Mouse (Mus musculus) Muller cell, postnatal 12 days (primary cell): ENCODE results near the gene Efcab14.

Experiments used
- DNase-seq: peaks from one replicate; pipeline ENCODE4 v3.0.0-alpha.2; 2015; ENCODE audit errors: inconsistent ontology term

Efcab14 gene

DNA sequence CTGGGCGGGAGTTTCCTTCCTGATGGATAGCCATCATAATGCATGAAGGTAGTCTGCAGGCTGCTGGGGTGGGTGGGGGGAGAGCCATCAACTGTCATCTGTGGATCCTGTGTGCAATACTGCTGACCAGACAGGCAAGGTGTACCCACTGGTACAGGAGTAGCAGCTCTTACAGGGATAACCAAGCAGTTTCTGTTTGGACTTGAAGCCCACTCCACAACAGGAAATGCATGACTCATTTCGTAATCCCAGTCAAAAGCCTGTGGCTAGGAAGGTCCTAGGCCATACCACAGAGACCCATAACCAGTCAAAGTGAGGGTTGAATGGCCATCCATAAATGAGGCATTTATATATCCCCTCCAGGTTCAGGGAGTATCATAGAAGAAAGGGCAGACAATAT lies 40.1 kb downstream of the Efcab14 start:
- DNase-seq = no peak

DNA sequence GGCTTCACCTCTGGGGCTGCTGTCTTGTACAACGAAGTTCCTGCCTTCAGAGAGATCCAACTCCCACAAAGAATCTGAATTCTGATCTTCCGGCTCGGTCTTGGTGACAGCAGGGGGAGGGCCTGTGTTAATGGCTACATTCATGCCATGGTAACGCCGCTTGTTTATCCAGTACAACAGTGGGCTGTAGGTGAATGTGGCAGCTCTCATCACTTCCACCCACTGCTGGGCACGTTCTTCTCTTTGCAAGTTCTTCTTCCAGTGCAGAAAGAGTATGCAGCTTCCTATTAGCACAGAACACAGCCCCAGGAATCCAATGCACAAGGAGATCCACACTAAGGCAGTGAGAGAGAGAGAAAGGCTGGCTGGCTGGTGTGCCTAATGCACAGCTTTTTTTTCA lies 42.7 kb downstream of the Efcab14 start:
- DNase-seq = no peak

DNA sequence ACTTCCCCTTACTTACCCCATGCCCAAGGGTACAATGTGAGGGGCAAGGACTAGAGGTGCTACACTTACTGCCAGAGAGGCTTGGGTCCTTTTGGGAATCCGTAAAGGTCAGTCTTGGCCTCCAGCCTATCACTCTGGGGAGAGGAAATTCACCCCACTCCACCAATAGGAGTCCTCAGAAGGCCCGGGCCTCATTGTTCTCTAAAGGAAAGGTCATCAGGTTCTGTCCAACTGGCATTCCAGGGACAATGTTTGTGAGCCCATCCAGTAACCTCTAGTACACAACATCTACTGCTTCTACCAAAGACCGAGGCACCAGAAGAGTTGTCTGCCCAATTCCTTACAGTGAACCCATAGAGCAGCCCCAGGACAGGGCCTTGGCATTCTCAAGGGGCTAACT lies 43.4 kb downstream of the Efcab14 start, which contains the start of gene Tex38:
Tex38 (minus strand) TSS at position 101 of the 400 bp plus-strand sequence.
- DNase-seq = no peak

DNA sequence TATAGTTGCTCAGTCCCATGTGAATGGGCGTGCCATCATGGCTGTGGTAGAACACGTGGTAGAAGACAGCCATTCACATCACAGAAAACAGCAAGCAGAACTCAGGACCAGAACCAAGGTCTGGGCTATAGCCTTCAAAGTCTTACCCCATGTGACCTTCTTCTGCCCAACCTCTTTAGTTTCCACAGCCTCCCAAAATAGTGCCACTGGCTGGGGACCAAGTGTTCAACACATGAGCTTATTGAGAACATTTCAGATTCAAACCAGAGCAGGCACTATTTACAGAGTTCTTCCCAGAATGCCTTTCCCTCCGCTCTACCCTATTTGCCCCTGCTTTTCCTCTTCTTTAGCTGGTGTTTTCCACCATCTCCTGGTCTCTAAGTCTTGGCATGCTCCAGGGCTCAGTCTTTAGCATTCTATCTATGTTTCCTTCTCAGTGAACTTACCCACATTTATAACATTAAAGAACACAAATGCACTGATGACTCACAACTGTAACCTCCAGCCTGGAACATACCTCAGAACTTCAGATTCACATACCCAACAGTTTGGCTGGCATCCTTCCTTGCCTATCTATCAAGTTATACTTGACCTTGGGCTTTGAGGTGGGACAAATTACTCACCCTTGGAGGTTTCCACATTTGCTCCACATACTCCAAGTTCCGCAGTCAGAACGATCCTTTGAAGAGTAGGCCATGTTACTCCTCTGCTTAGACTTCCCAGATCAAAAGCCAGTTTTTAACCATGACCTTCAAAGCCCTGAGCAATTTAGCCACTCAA lies 44.7 kb downstream of the Efcab14 start:
- no peak for DNase-seq

DNA sequence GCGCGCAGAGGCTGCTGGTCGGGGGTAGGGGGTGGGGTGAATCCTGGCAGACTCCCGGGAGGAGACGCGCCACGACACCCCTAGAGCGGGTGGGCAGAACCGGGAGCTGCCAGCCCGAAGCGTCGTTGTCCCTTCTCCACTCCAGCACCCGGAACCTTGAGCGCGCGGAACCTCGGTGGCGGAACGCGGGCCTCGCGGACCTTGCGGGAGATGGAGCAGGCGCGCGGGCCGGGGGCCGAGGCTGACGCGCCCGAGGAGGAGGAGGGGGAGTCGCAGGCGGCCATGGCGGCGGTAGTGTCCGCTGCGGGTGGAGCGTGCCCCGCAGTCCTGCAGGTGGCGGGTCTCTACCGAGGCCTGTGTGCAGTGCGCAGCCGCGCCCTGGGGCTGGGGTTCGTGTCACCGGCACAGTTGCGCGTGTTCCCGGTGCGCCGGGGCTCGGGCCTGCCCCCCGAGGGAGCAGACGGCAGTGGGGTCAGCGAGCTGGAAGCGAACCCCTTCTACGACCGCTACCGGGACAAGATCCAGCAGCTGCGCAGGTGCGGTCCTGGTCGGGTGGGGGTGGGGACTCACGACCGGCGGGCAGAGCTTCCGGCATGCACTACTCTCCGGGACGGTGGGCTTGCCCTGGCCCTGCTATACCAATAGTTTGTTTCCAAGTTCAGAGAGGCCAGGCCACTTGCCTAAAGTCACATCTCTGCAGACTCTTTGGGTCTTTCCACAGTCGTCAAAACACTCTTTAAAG lies 47.4 kb downstream of the Efcab14 start, which contains the start of gene Atpaf1:
Atpaf1 (plus strand) TSS at position 44 of the 742 bp plus-strand sequence.
- DNase-seq = peak; percentile 83

DNA sequence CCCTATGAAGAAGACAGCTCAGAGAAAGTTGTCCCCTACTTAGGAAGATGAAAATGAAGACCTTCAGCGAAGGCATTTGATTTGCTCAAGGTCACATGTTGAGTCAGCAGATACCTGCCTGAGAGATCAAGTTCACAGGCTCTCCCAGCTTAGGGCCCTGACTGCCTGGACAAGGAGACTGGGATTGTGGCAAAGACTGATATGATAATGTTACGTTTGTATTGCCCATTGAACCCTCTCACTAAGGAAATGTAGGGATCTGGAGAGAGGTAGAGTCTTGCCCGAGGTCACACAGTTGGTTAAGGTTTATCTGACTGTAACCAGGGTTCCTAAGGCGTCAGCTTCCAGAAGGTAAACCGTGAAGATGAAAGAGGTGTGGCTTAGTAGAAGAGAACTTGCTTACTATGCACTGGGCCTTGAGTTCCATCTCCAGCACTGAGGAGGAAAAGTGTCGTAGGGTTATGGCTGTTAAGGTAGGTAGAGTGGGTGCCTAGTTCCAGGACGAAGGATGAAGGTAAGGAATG lies 48.0 kb downstream of the Efcab14 start:
- no peak for DNase-seq

DNA sequence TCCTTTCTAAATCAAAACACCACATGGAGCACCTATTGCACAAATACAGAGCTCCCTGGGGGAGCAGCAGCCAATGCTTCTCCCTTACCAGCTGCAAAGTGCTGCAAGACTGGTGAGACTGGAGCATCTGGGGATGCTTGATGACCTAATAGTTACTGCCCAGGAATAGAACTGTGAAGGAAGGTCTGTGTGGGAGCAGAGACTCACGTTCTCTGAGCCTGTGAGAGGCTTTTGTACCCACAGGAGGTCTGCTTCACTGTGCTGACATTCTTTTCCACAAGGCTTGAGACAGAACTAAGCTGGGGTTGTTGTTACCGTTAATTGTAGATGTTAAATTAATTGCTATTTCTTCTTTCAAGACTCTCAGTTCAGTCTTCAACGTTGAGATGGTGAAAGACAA lies 53.3 kb downstream of the Efcab14 start:
- no peak for DNase-seq

DNA sequence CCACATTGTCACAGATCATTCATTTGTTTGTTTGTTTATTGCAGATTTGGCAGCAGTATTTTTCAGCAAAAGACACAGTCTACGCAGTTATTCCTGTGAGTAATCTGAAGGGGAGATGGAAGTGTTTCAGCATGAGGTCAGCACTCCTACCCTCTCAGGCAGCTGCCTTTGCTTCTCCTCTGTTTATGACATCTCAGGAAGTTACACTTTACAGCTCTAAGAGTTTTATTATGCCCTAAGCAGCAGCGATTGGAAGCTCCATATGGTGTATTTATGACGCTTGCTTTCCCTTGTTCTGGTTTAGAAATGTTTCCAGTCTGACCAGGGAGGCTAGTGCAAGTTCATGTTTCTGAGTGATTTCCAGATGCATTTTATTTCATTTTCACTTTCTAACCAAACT lies 57.8 kb downstream of the Efcab14 start:
- no peak for DNase-seq

DNA sequence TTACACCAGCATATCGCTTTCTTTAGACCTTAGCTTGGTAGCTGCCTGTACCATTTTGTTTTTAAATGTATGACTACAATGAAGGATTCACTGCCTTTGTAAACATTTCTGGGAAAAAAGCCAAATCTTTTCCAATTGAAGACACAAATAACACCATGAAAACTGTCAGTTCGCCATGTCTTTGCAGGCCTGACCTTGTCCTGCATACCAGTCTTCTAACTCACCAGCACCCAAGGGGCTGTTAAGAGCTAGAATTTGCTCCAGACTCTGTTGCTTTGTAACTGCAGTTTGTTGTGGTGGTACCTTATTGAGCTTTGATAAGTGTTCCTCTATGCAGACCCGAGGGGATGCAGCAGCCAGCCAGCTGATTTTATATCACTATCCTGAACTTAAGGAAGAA lies 62.4 kb downstream of the Efcab14 start:
- peak; percentile 87 for DNase-seq

DNA sequence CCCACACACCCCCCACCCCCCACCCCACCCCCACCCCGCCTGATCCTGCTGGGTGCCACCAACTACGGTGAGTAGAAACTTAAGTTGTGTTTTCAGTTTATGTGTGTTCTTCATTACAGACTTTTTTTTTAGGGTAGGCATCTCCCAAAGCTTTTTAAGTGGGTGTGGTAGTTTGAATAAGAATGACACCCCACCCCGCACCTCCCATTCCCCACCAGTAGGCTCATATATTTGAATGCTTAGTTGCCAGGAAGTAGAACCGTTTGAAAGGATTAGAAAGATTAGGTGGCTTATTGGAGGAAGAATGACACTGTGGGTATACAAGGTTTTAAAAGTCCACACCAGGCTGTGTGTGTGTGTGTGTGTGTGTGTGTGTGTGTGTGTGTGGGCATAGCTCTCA lies 74.8 kb downstream of the Efcab14 start:
- no peak for DNase-seq

DNA sequence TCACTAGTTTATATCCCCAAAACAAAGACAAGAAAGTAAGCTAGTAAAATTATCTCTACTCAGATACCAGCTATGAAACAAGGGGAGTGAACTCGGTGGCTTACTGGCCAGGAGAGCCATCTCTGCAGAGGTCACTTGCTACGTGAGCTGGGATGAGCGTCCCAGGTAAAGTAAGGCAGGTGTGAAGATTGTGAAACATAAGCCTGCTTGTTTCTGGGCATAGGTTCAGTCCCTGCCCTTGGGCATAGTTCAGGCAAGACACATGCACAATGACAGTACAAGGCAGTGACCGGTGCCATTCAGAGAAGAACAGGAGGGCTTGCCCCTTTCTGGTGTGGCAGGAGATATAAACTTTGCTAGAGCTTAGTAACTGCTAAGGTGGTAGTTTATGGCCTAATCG lies 78.1 kb downstream of the Efcab14 start:
- DNase-seq = no peak

DNA sequence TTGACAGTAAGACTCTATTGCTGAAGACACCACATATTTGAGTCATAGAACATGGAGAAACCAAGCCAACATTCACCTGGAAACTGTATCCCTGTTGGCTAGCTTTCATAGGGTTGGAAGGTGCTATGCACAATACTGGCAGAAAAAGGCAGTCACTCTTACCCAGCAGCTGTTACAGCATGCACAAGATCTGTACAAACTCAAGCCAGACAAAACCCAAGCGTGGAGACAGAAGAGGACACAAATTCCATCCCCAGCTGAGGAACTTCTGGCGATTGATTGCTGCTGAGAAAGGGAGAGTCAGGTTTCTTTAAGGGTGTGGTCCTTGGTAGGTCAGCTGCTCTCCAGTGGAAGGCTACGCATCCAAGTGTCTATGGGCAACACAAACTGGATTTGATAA lies 82.7 kb downstream of the Efcab14 start:
- no peak for DNase-seq

DNA sequence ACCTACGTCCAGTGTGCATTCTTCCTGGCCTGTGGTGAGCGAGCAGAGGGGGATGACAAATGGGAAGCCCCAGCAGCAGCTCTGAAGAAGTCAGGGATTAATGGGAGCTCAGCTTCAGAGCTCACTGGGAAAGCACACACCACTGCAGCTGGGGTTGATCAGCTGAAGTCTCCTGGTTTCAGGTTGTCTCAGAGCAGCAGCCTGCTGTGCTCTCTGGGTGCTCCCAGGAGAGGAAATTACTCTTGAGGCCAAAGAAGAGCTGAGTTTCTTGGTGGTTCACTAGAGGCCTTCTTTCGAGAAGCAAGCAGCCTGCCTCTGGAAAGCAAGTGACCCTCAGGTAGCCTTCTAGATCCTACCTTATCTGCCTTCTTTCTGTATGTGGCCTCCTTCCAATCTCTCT lies 83.4 kb downstream of the Efcab14 start:
- DNase-seq = no peak

DNA sequence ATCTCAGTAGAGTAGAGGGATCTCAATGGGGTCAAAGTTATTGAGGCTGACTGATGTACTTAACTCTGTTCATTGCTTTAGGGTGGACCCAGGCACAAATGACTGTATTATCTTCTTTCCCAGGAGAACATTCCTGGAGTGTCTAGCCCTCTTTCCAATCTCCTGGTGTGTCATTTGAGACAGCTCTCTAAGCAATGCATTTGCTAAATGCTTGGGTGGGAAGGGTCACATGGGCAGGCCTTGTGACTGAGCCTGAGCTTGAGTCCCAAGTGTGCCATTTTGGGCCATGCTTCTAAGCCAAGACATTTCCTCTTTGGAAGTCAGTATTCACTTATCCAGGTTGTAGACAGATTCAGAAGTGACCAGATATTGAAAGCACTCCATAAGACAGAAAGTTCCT lies 83.9 kb downstream of the Efcab14 start:
- no peak for DNase-seq

DNA sequence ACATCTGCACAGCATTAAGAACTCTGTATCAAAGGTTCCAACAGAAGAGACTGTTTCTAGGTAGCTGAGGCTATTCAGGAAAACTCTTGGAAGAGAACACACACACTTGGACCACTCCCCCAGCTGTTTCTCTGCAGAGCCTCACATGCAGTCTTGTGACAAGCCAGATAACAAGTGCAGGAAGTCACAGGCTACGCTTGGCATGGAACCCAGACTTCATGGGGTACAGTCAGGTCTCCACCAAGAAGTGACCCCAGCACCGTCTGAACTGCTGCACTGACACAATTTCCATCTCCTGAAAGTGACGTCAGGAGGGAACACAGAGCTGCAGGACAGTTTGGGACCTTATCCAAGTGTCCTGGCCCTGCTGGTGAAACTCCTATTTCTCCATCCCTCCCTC lies 84.4 kb downstream of the Efcab14 start:
- no peak for DNase-seq

DNA sequence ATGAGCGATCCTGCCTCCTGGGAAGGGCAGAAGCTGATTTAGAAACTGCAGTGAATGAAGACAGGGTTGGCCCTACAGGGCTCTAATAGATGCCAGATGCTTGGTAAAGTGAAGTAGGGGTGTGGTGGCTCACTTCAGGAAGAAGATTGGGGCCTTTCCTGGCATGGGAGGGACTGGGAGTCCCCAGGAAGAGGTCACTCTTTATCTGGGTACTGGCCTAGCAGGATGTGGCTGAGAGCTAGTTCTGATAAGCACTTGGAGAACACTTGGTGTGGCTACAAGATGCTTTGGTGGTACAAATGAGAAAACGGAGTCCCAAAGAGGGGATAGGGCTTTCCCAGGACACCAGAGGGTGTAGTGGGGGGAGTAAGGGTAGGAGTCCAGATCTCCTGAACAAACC lies 86.6 kb downstream of the Efcab14 start:
- no peak for DNase-seq

DNA sequence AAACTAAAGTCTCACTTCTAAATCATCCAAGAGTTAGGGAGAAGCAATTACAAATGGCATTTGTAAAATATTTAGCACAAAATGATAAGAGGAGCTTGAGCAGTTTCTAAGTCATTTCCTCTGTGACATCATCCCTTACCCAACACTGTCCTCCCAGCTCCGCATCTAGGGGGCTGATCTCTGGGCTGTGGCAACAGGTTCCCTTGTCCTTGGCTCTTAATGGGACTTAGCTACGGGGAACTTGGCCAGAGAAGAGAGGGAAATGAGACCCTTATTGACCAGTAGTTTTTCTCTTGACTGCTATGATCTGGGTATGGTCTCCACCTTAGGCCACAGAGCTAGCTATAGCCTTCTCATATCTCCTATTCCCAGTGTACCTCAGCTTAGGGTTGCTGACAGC lies 87.7 kb downstream of the Efcab14 start:
- no peak for DNase-seq
